Mouse (Mus musculus) layer of hippocampus, postnatal 10 days (tissue): ENCODE measurements at regions not wholly inside any gene's neighbourhood (a gene's known extent, or its start where the extent isn't known, plus 50 kb on each side); places are given as distances from the start of the nearest gene placed in this dataset.

ENCODE experiments used
- DNase-seq, 2 experiments: peaks; one replicate each; pipeline ENCODE4 v3.0.0; 2021; ENCODE audit warnings: low spot score in 2 of 2

- peak in 1 of 2 experiments; percentile 16 for DNase-seq
Measured at GRCm38 (mm10) chr19:50087277-50087676, 591.2 kb downstream of the Sorcs1 start.

GRCm38 (mm10) chr19:50077427-50078040, 600.9 kb downstream of the Sorcs1 start:
- DNase-seq = no peak

- no peak for DNase-seq
Measured at GRCm38 (mm10) chr19:50060448-50060847, 618.0 kb downstream of the Sorcs1 start.

- no peak for DNase-seq
Measured at GRCm38 (mm10) chr19:50052910-50053309, 625.5 kb downstream of the Sorcs1 start.

GRCm38 (mm10) chr19:50045761-50046160, 632.7 kb downstream of the Sorcs1 start:
- no peak for DNase-seq

- DNase-seq = peak; percentile 27 to 38
Measured at GRCm38 (mm10) chr19:50013659-50014058, 664.8 kb downstream of the Sorcs1 start.

GRCm38 (mm10) chr19:50005248-50005647, 673.2 kb downstream of the Sorcs1 start:
- DNase-seq = no peak

GRCm38 (mm10) chr19:49985826-49986225, 692.6 kb downstream of the Sorcs1 start:
- DNase-seq = no peak

GRCm38 (mm10) chr19:49966284-49966841, 712.1 kb downstream of the Sorcs1 start:
- peak; percentile 8 to 17 for DNase-seq

GRCm38 (mm10) chr19:49964679-49965078, 713.8 kb downstream of the Sorcs1 start:
- peak in 1 of 2 experiments; percentile 6 for DNase-seq

GRCm38 (mm10) chr19:49958517-49958916, 719.9 kb downstream of the Sorcs1 start:
- DNase-seq = no peak

GRCm38 (mm10) chr19:49931202-49931601, 747.2 kb downstream of the Sorcs1 start:
- DNase-seq = peak; percentile 11 to 14

GRCm38 (mm10) chr19:49911738-49912137, 766.7 kb downstream of the Sorcs1 start:
- DNase-seq = no peak

- no peak for DNase-seq
Measured at GRCm38 (mm10) chr19:49880241-49880640, 798.2 kb downstream of the Sorcs1 start.

GRCm38 (mm10) chr19:49860761-49861160, 817.7 kb downstream of the Sorcs1 start:
- peak in 1 of 2 experiments; percentile 4 for DNase-seq

GRCm38 (mm10) chr19:49855481-49856035, 822.9 kb downstream of the Sorcs1 start:
- peak; percentile 8 to 18 for DNase-seq

GRCm38 (mm10) chr19:49841984-49842383, 836.5 kb downstream of the Sorcs1 start:
- DNase-seq = no peak

- no peak for DNase-seq
Measured at GRCm38 (mm10) chr19:49839153-49839911, 839.1 kb downstream of the Sorcs1 start.

GRCm38 (mm10) chr19:49830918-49831317, 847.5 kb downstream of the Sorcs1 start:
- DNase-seq = no peak

- no peak for DNase-seq
Measured at GRCm38 (mm10) chr19:49805636-49806397, 872.6 kb downstream of the Sorcs1 start.
